Mouse (Mus musculus) embryonic facial prominence, embryonic 13.5 days (tissue): Measurements from ENCODE around the gene Zcwpw1. TPM values are rescaled to one million over a fixed set of nuclear protein-coding genes. Genes with fewer than 3 reads are reported as not detected.
A peak's percentile ranks its signal among the peaks of the same experiment; 100 is the strongest.

Experiments used
- ATAC-seq: fragments of 200-750 bp; cut with Nextera tagmentation; 2 replicates; pipeline ENCODE4 v1.8.0; 2017; ENCODE audit warnings: low read depth; ENCODE audit not compliant: insufficient number of reproducible peaks, insufficient read depth, low FRiP score, low TSS enrichment
- H3K27ac ChIP-seq: fragments of 300-500 bp; sonication (generic); 2 replicates; pipeline ENCODE4 v1.5.1; 2015; ENCODE audit warnings: moderate library complexity, mild to moderate bottlenecking, inconsistent platforms
- H3K27me3 ChIP-seq: fragments of 300-500 bp; sonication (generic); 2 replicates; pipeline ENCODE4 v1.6.1; 2015; ENCODE audit warnings: mild to moderate bottlenecking, inconsistent platforms
- H3K36me3 ChIP-seq: fragments of 300-500 bp; sonication (generic); 2 replicates; pipeline ENCODE4 v1.6.1; 2015; ENCODE audit warnings: mild to moderate bottlenecking, inconsistent platforms
- H3K4me1 ChIP-seq: fragments of 300-500 bp; sonication (generic); 2 replicates; pipeline ENCODE4 v1.6.1; 2015; ENCODE audit warnings: inconsistent platforms
- H3K4me2 ChIP-seq: fragments of 300-500 bp; sonication (generic); 2 replicates; pipeline ENCODE4 v1.6.1; 2015; ENCODE audit warnings: moderate library complexity, mild to moderate bottlenecking, inconsistent platforms
- H3K4me3 ChIP-seq: fragments of 300-500 bp; sonication (generic); 2 replicates; pipeline ENCODE4 v1.5.1; 2015; ENCODE audit warnings: mild to moderate bottlenecking, inconsistent platforms
- H3K9ac ChIP-seq: fragments of 300-500 bp; sonication (generic); 2 replicates; pipeline ENCODE4 v1.6.1; 2015; ENCODE audit warnings: mild to moderate bottlenecking, inconsistent platforms
- H3K9me3 ChIP-seq: fragments of 300-500 bp; sonication (generic); 2 replicates; pipeline ENCODE4 v1.6.1; 2016; ENCODE audit warnings: inconsistent platforms
- WGBS: fragments of 180-500 bp; shearing (Covaris S2); methylation state at CpG from one replicate; pipeline ENCODE4 v1.1.7; 2015; ENCODE audit warnings: mixed read lengths; 5-methylcytosine and 5-hydroxymethylcytosine counted together
- polyA plus RNA-seq: library from polyadenylated mRNA; unstranded; fragments of >200 nt; fragmentation: Nextera tagmentation; extraction: Ambion mirVana; gene quantifications from 2 replicates; pipeline ENCODE4 v1.2.1, GENCODE M21; 2015

Zcwpw1 gene
- polyA plus RNA-seq, 1 experiment from 2014 or later = 36.1 TPM

DNA sequence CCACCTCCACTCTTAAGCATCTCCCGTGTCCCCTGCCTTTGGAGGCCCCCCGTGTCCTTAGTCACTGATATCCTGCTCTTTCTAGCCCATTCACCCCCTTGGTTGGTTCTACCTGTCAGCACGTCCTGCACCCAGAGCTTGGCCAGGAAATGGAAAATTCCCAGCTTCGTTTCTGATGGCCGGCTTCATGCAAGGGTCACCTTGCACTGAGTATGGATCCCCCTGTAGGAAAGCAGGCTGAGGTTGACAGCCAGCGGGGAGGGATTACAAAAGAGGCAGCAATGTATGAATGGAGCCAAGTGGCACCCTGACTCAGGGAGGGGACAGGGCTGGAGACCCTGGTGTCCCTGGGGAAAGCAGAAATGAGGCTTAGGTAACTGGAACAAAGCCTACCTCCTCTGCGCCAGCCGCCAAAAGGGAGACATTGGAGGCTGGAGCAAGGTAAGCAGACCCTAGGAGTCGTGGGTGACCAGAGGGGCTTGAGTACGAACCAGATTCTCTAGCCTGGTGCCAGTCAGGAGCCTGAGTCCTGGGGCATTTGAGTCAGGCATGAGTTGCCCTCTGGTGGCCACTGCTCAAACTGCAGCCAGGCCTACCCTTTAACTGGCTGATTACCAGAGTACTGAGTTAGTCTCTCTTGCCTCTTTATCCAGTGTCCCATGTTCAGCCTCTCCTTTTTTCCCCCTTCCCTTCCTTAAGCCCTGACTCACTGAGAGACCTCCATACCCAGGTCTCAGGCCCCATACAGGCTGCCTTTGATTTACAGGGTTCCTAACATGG, 30.5 kb upstream of the Zcwpw1 start:
- H3K4me3 ChIP-seq = no peak overlapping the region
- no peaks in the 10 kb centered on the region for H3K27me3 ChIP-seq
- peaks cover 62% of the 10 kb centered on the region for H3K36me3 ChIP-seq
- H3K9ac ChIP-seq = peak overlapping the region; percentile 49; the same call in 1 of the 2 replicates
- peaks cover 16% of the 10 kb centered on the region; the same call in 1 of the 2 replicates for H3K4me1 ChIP-seq
- WGBS = 44% methylated on average over 10 of the region's 10 CpGs
- ATAC-seq = no peak
- no peak overlapping the region for H3K27ac ChIP-seq
- H3K9me3 ChIP-seq = no peaks in the 10 kb centered on the region
- no peak overlapping the region for H3K4me2 ChIP-seq

DNA sequence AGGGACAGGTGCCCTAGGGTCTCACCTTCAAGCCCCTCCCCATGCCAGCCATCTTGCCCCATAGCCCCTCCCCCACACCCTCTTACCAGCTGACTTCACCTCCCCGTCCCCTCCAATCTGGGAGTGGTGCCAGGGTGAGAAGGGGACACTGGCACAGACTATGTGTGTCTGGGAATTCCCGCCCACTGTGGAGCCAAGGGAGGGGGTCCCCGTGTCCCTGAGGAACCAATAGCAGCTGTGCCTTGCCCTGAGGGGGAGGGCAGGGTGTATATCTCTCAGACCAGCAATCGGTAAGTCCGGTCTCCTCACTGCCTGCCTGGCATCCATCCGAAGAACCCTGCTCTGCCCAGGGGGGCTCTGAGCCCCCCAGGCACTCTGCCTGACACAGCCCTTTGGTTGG, 29.7 kb upstream of the Zcwpw1 start:
- WGBS = 83% methylated on average over 6 of the region's 6 CpGs
- H3K27ac ChIP-seq = no peak overlapping the region
- H3K4me1 ChIP-seq = peaks cover 16% of the 10 kb centered on the region; the same call in 1 of the 2 replicates
- H3K4me3 ChIP-seq = no peak overlapping the region
- no peak for ATAC-seq
- H3K9me3 ChIP-seq = no peaks in the 10 kb centered on the region
- no peak overlapping the region for H3K4me2 ChIP-seq
- peaks cover 55% of the 10 kb centered on the region for H3K36me3 ChIP-seq
- no peak overlapping the region for H3K9ac ChIP-seq
- no peaks in the 10 kb centered on the region for H3K27me3 ChIP-seq

DNA sequence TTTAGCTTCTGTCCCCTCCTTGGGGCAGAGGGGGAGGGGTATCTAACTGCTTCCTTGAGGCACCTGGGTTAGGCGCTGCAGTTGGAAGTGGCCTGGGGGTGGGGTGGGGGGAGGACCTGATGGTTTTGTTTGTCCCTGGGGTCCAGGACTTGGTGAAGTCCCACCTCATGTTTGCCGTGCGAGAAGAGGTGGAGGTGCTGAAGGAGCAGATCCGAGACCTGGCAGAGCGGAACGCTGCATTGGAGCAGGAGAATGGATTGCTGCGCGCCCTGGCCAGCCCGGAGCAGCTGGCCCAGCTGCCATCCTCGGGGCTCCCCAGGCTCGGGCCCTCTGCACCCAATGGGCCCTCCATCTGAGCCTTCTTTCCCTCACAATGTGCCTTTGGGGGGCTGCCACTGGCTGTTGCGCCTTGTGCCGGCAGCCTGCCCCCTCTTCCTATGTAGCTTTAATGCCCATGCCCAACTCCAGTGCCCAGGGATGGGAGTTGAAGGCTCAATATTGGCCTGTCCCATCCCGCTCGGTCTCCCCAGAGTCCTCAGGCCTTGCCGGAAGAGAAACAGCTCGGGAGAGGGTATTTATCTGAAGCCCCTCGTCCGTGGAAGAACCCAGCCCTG, 28.6 kb upstream of the Zcwpw1 start:
- ATAC-seq = no peak

DNA sequence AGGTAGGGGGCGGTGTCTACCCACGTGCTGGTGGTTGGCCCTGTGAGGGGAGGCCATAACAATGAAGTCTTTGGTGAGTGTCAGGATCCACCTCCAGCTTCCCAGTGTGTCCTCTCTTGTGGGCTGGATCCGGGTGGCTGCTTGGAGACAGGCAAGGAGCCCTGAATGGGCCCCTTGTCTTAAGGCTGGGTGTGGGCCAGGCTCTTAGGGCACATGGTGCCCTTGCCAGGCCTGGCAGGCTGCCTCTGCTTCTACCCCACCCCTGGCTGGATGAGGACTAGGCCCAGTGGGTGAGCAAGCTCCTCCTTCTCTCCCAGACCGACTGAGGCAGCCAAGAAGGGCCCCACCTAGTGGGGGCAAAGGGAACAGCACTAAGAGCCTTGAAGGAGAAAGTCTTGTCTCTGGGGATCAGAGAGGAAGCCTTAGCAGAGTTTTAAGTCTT, 27.6 kb upstream of the Zcwpw1 start:
- peaks cover 41% of the 10 kb centered on the region for H3K36me3 ChIP-seq
- peak overlapping the region; percentile 48; the same call in 1 of the 2 replicates for H3K27ac ChIP-seq
- WGBS = 19% methylated on average over 4 of the region's 4 CpGs
- no peaks in the 10 kb centered on the region for H3K9me3 ChIP-seq
- H3K9ac ChIP-seq = no peak overlapping the region
- H3K27me3 ChIP-seq = no peaks in the 10 kb centered on the region
- H3K4me1 ChIP-seq = peaks cover 16% of the 10 kb centered on the region; the same call in 1 of the 2 replicates
- no peak overlapping the region for H3K4me2 ChIP-seq
- no peak overlapping the region for H3K4me3 ChIP-seq
- ATAC-seq = peak; percentile 75

More for the DNA sequence above, 28.6 kb upstream of the Zcwpw1 start:
- H3K36me3 ChIP-seq = peaks cover 45% of the 10 kb centered on the region
- H3K9ac ChIP-seq = peak overlapping the region; percentile 17; the same call in 1 of the 2 replicates
- H3K27me3 ChIP-seq = no peaks in the 10 kb centered on the region
- peak overlapping the region; percentile 48 for H3K27ac ChIP-seq
- 86% methylated on average over 19 of the region's 19 CpGs for WGBS
- H3K4me1 ChIP-seq = peaks cover 16% of the 10 kb centered on the region; the same call in 1 of the 2 replicates
- no peaks in the 10 kb centered on the region for H3K9me3 ChIP-seq
- H3K4me3 ChIP-seq = no peak overlapping the region
- no peak overlapping the region for H3K4me2 ChIP-seq

DNA sequence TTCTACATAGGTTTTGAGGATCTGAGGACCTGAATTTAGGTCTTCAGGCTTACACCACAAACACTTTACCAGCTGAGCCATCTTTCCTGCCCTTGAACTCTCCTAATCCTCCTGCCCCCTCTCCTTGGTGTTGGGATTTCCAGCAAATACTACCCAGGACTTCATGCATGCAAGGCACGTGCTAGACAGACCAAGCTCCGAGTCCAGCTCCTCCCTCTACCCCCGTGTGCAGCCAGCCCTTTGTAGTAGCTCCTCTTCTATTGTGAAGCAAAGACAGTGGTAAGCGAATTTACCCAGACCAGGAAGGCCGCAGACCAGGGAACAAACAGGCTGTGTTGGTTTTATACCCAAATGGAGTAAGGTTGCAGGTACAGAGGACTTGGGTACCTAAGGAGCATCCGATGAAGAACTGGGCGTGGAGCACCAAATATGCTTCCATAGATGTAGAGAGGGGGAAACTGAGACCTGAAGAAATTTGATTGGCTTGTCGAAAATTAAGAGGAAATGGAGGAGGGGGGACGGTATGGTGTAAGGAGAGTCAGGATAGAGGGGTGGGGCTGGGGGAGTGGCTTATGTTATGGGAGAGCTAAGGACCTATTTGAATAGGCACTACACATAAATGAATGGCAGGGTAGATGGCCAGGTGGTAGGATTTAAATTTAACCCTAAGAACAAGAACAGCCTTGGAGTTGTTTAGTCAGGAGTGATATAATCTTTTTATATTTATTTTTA, 22.8 kb upstream of the Zcwpw1 start:
- 61% methylated on average over 9 of the region's 9 CpGs for WGBS
- H3K9me3 ChIP-seq = no peaks in the 10 kb centered on the region
- peaks cover 6% of the 10 kb centered on the region; the same call in 1 of the 2 replicates for H3K4me1 ChIP-seq
- H3K4me2 ChIP-seq = no peak overlapping the region
- ATAC-seq = no peak
- H3K36me3 ChIP-seq = peaks cover 2% of the 10 kb centered on the region
- H3K27me3 ChIP-seq = no peaks in the 10 kb centered on the region
- no peak overlapping the region for H3K27ac ChIP-seq
- H3K4me3 ChIP-seq = no peak overlapping the region
- H3K9ac ChIP-seq = no peak overlapping the region

DNA sequence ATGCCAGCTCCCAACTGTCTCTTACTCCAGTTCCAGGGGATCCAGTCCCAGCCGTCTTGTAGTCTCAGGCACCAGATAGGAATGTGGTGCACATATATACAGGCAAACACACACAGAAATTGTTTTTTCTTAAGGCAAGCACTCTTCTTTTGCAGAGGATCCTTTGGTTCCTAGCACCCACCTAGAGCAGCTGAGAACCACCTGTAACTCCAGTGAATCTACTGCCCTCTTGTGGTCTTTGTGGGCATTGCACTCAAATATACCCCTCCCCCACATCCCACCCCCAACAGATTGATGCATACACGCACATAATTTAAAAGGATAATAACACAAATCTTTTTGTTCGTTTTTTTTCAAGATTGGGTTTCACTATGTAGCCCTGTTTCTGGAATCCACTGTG, 21.3 kb upstream of the Zcwpw1 start:
- no peak overlapping the region for H3K4me3 ChIP-seq
- H3K4me2 ChIP-seq = no peak overlapping the region
- H3K9me3 ChIP-seq = no peaks in the 10 kb centered on the region
- no peak overlapping the region for H3K27ac ChIP-seq
- WGBS = 59% methylated on average over 3 of the region's 3 CpGs
- ATAC-seq = no peak
- H3K4me1 ChIP-seq = no peaks in the 10 kb centered on the region
- no peaks in the 10 kb centered on the region for H3K36me3 ChIP-seq
- H3K27me3 ChIP-seq = no peaks in the 10 kb centered on the region
- H3K9ac ChIP-seq = no peak overlapping the region

DNA sequence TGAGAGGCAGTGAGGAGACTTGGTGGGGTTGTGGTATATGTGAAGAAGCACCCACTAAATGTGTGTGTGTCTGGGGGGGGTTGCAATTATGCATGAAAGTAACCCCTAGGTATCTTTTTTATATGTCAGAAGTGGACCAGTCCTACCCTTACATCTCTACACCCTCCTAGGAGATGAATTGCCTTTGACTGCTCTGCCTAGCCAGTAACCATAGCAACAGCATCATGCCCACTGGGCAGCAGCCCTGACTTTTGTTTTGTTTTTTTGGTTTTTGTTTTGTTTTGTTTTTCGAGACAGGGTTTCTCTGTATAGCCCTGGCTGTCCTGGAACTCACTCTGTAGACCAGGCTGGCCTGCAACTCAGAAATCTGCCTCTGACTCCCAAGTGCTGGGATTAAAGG, 19.1 kb upstream of the Zcwpw1 start:
- ATAC-seq = no peak
- Histone ChIP-seq H3K36me3 (no peaks in the 10 kb centered on the region), H3K27me3 (no peaks in the 10 kb centered on the region), H3K4me2 (no peak overlapping the region), H3K4me3 (no peak overlapping the region), H3K9me3 (no peaks in the 10 kb centered on the region), H3K27ac (no peak overlapping the region), H3K4me1 (no peaks in the 10 kb centered on the region), H3K9ac (no peak overlapping the region)
- 60% methylated on average over 1 of the region's 1 CpGs for WGBS

DNA sequence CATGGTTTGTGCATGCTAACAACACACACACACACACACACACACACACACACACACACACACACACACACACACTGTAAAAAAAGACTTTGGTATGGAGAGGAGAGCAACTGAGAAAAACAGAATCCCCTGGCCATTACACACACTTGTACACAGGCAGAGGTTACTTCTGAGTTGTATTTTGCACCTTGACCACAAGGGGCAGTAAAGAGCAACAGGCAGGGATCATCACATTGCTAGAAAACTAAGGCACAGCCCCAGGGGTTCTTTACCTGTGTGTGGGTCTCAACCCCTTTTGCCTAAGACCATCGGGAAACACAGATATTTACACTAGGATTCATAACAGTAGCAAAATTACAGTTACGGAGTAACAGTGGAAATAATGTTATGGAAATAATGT, 16.9 kb upstream of the Zcwpw1 start:
- Histone ChIP-seq H3K9ac (no peak overlapping the region), H3K9me3 (no peaks in the 10 kb centered on the region), H3K4me1 (no peaks in the 10 kb centered on the region), H3K27me3 (no peaks in the 10 kb centered on the region), H3K36me3 (no peaks in the 10 kb centered on the region), H3K4me3 (no peak overlapping the region), H3K4me2 (no peak overlapping the region), H3K27ac (no peak overlapping the region)
- 48% methylated on average over 2 of the region's 2 CpGs for WGBS
- ATAC-seq = no peak

DNA sequence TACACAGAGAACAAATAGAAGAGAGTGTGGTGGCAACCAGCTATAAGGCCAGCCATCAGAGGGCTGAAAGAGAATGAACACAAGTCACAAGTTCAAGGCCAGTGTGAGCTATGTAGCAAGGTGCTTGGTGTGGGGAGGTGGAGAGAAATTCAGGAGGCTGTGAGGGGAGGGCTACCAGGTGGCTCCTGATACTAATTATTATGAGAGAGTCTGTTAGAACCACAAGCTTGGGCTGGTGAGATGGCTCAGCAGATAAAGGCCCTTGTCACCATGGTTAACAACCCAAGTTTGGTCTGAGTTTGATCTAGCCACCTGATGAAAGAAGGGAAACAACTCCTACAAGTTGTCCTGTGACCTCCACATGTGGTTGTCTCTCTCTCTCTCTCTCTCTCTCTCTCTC, 14.8 kb upstream of the Zcwpw1 start:
- Histone ChIP-seq H3K4me3 (no peak overlapping the region), H3K4me2 (no peak overlapping the region), H3K4me1 (0 out of 2 replicates have a peak, but pooled peaks cover 5% of the 10 kb centered on the region), H3K36me3 (no peaks in the 10 kb centered on the region), H3K9ac (no peak overlapping the region), H3K9me3 (no peaks in the 10 kb centered on the region), H3K27ac (no peak overlapping the region), H3K27me3 (no peaks in the 10 kb centered on the region)
- no peak for ATAC-seq

DNA sequence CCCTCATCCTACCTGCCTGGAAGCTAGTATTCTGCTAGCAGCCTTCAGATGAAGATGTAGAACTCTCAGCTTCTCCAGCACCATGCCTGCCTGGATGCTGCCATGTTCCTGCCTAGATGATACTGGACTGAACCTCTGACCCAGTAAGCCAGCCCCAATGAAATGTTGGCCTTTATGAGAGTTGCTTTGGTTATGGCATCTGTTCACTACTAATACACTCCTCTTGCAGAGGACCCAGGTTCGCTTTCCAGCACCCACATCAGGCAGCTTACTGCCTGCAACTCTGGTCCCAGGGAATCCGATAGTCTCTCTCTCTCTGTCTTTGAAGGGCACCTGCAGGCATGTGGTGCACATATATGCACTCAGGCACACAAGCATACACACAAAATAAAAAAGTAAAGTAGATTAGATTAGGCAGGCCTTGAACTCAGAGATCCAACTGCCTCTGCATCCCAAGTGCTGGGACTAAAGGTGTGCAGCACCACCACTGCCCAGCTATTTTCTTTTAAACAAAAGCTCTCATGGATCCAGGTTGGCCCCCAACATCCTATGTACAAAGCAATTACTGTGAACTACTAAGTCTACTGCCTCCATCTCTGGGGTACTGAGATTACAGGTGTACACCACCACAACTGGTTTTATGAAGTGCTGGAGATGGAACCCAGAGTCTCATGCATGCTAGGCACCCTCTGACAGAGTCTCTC, 11.9 kb upstream of the Zcwpw1 start:
- Histone ChIP-seq H3K4me3 (no peak overlapping the region), H3K27ac (no peak overlapping the region), H3K27me3 (no peaks in the 10 kb centered on the region), H3K4me1 (peaks cover 22% of the 10 kb centered on the region), H3K9ac (no peak overlapping the region), H3K36me3 (peaks cover 8% of the 10 kb centered on the region), H3K9me3 (no peaks in the 10 kb centered on the region), H3K4me2 (no peak overlapping the region)
- WGBS = 84% methylated on average over 2 of the region's 2 CpGs
- no peak for ATAC-seq

DNA sequence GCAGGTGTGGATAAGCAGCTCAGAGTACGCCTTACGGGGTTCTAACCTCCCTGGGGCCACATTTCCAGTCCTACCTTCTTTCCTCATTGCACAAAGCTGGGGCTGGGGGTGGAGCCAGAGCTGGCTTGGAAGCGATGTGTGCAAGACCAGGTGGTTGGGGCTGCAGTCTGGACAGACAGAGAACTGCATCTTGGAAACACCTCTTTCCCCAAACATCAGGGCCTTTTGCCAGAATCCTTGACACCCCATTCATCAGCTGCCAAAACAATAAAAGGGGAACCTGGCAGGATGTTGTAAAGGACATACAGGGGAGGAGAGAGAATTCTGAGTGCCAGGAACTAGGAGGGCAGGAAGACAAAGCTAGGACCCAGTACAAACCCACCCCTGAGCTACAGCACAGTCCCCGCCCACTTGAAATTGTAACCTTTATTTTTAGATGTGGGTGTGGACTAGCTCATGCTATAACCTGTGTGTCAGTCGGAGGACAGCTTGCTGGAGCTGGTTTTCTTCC, 11.1 kb upstream of the Zcwpw1 start:
- WGBS = 38% methylated on average over 5 of the region's 5 CpGs
- Histone ChIP-seq H3K4me1 (peaks cover 22% of the 10 kb centered on the region), H3K4me3 (no peak overlapping the region), H3K4me2 (no peak overlapping the region), H3K27ac (no peak overlapping the region; the same call in 1 of the 2 replicates), H3K36me3 (peaks cover 15% of the 10 kb centered on the region), H3K9ac (no peak overlapping the region), H3K9me3 (no peaks in the 10 kb centered on the region), H3K27me3 (no peaks in the 10 kb centered on the region)
- ATAC-seq = peak; percentile 69; the same call in 1 of the 2 replicates
